20 mouse cellular contexts compared by ENCODE assay signal in the genomic region with DNA sequence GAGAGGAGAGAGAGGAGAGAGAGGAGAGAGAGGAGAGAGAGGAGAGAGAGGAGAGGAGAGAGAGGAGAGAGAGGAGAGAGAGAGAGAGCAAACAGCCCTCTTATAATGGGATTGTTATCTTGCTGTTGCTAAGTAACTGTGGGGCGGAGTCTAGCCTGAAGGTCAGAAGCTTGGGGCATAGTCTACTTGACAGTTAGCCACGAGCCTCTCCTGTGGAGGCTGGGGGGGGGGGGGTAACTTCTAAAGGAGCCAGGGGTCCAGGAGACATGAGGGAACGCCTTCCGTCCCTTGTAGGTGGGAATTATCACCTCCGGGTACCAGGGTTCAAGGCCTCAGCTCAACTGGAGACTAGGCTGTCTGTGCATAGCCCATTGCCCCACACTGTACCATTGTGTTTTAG. TPM values are rescaled to one million over a fixed set of nuclear protein-coding genes. Genes with fewer than 3 reads are reported as not detected.
A peak's percentile ranks its signal among the peaks of the same experiment; 100 is the strongest.
DNase-seq lines count a peak whose midpoint lies in the region; ATAC-seq lines count a peak whose summit lies in the region.
"Had no signal": no experiment of that assay in that cellular context is flagged by ENCODE, and none has a peak within 500 bp of the region (broad histone marks: within the 10 kb centered on the region; RNA-seq: fewer than 3 reads in every experiment).

No protein-coding gene starts in this region.

- H3K27ac ChIP-seq in liver, embryonic 11.5 days (ENCODE audit: low read depth, low read length): no peak overlapping the region
- H3K27ac ChIP-seq: embryonic facial prominence, embryonic 12.5 days; forebrain, embryonic 10.5 days; gastrocnemius, adult 2 months; hindbrain, postnatal 0 days; macrophage; neural tube, embryonic 15.5 days had no signal

- whole genome bisulfite sequencing in liver, embryonic 11.5 days: 44% methylated on average over 5 of the region's 5 CpGs

- no peaks in the 10 kb centered on the region for H3K27me3 ChIP-seq in liver, embryonic 11.5 days (replicated peaks; ENCODE audit: control insufficient read depth, insufficient read depth, low read length)
- H3K27me3 ChIP-seq: embryonic facial prominence, embryonic 12.5 days; neural tube, embryonic 15.5 days; Patski had no signal

- H3K4me1 ChIP-seq in liver, embryonic 11.5 days (replicated peaks; ENCODE audit: control insufficient read depth, insufficient read depth, low read length): peaks cover 14% of the 10 kb centered on the region

- no peak overlapping the region for H3K4me2 ChIP-seq in liver, embryonic 11.5 days
- H3K4me2 ChIP-seq: embryonic facial prominence, embryonic 12.5 days; neural tube, embryonic 15.5 days had no signal

- no peak for ATAC-seq in liver, embryonic 11.5 days (replicated peaks; ENCODE audit: low FRiP score)
- ATAC-seq: CD4-positive, CD25-positive, alpha-beta regulatory T cell, adult 4 months; hindbrain, postnatal 0 days; Patski had no signal

- DNase-seq in liver (peak; percentile 59), R1 (ENCODE audit: low read depth, low spot score) (peak; percentile 74)
- no peak for DNase-seq in liver, embryonic 11.5 days (ENCODE audit: low spot score)
- DNase-seq in induced T-regulatory cell, adult 2 months (ENCODE audit: low read depth): peak; percentile 24
- peak; percentile 17 for DNase-seq in lung, postnatal 10 days
- no peak for DNase-seq in layer of hippocampus, adult 11-12 months (ENCODE audit: low spot score)
- no peak for DNase-seq in heart, adult 11 months
- DNase-seq in layer of hippocampus, postnatal 10 days (ENCODE audit: low spot score in 2 of 2): no peak
- DNase-seq: cerebellum, adult 2 months; gastrocnemius, adult 2 months; left cerebral cortex, postnatal 4 days; right cerebral cortex, postnatal 25 days; thymus, postnatal 4 days had no signal

- no peaks in the 10 kb centered on the region for H3K36me3 ChIP-seq in liver, embryonic 11.5 days (ENCODE audit: control insufficient read depth, insufficient read depth, low read length)
- H3K36me3 ChIP-seq: embryonic facial prominence, embryonic 12.5 days; forebrain, embryonic 10.5 days; neural tube, embryonic 15.5 days had no signal

- H3K9me3 ChIP-seq in liver, embryonic 11.5 days (ENCODE audit: control insufficient read depth, low read length): no peaks in the 10 kb centered on the region
- H3K9me3 ChIP-seq: embryonic facial prominence, embryonic 12.5 days; forebrain, embryonic 10.5 days; neural tube, embryonic 15.5 days had no signal

- H3K9ac ChIP-seq in liver, embryonic 11.5 days (ENCODE audit: low read depth, low read length): no peak overlapping the region
- H3K9ac ChIP-seq: embryonic facial prominence, embryonic 12.5 days; neural tube, embryonic 15.5 days had no signal

- no peak overlapping the region for H3K4me3 ChIP-seq in liver, embryonic 11.5 days (ENCODE audit: low read depth, low read length)
- H3K4me3 ChIP-seq: embryonic facial prominence, embryonic 12.5 days; forebrain, embryonic 10.5 days; gastrocnemius, adult 2 months; neural tube, embryonic 15.5 days had no signal

RNA-seq across cellular contexts. Expression of a gene that starts 3.1 kb away (rescaled TPM):
- 38.3 TPM in 2 replicates for polyA plus RNA-seq in liver, embryonic 11.5 days (2014; fragmentation: Nextera tagmentation; extraction: Ambion mirVana)
- 10 to 100 TPM; 26.2 to 29.3 TPM for total RNA-seq in layer of hippocampus, postnatal 10 days (2021)

RNA-seq across cellular contexts. Expression of a gene that starts 49.6 kb away (rescaled TPM):
- polyA plus RNA-seq in liver, embryonic 11.5 days (2014; fragmentation: Nextera tagmentation; extraction: Ambion mirVana): 26.6 and 31.3 TPM in 2 replicates
- under 1 TPM; 0.36 to 0.39 TPM for total RNA-seq in layer of hippocampus, postnatal 10 days (2021)
- polyA plus RNA-seq: CD4-positive, CD25-positive, alpha-beta regulatory T cell, adult 4 months; Patski had no signal

RNA-seq across cellular contexts. Expression of a gene that starts 56.6 kb away (rescaled TPM):
- 25.7 and 27.0 TPM in 2 replicates for polyA plus RNA-seq in liver, embryonic 11.5 days (2014; fragmentation: Nextera tagmentation; extraction: Ambion mirVana)
- total RNA-seq in layer of hippocampus, postnatal 10 days (2021): 10 to 100 TPM; 51.9 to 58.7 TPM

Comparison
In these comparisons a context has a peak if more than half of its experiments do, and no peak if none do; other contexts are left out.
1. DNase-seq: peak in liver (single experiment), R1 (single experiment), induced T-regulatory cell, adult 2 months (single experiment) and lung, postnatal 10 days (single experiment); none in liver, embryonic 11.5 days (single experiment), layer of hippocampus, adult 11-12 months (single experiment), heart, adult 11 months (single experiment) and layer of hippocampus, postnatal 10 days (0 of 2).